Mouse (Mus musculus) spleen, adult 2 months (tissue): ENCODE measurements around the gene Ndnf. TPM values are rescaled to one million over a fixed set of nuclear protein-coding genes. Genes with fewer than 3 reads are reported as not detected.

Experiments used
- DNase-seq, 2 experiments: peaks; one replicate each; pipeline versions ENCODE4 v3.0.0 to v3.0.0-alpha.2; 2012 to 2021; ENCODE audit warnings: low spot score in 2 of 2, low read depth in 1 of 2
- H3K27ac ChIP-seq: fragments of 200-500 bp; 2 replicates; pipeline ENCODE4 v1.5.1; 2012; ENCODE audit warnings: low read length, inconsistent platforms; ENCODE audit not compliant: insufficient read depth
- H3K27me3 ChIP-seq: fragments of 200-500 bp; 2 replicates; pipeline ENCODE4 v1.6.1; 2012; ENCODE audit warnings: mild to moderate bottlenecking, moderate library complexity, low read length, inconsistent platforms; ENCODE audit not compliant: control insufficient read depth, insufficient read depth
- H3K36me3 ChIP-seq: fragments of 200-500 bp; 2 replicates; pipeline ENCODE4 v1.6.1; 2012; ENCODE audit warnings: mild to moderate bottlenecking, low read length, inconsistent platforms; ENCODE audit not compliant: control insufficient read depth, insufficient read depth
- H3K4me1 ChIP-seq: fragments of 200-500 bp; 2 replicates; pipeline ENCODE4 v1.6.1; 2011; ENCODE audit warnings: inconsistent platforms; ENCODE audit not compliant: control insufficient read depth, insufficient read depth, insufficient read length
- H3K4me3 ChIP-seq: fragments of 200-500 bp; 2 replicates; pipeline ENCODE4 v1.5.1; 2011; ENCODE audit warnings: mild to moderate bottlenecking, inconsistent platforms; ENCODE audit not compliant: insufficient read depth, insufficient read length; ENCODE audit errors: extremely low read depth
- CTCF ChIP-seq: fragments of 200-500 bp; IDR thresholded peaks from 2 replicates; pipeline ENCODE4 v1.5.1; 2011; ENCODE audit warnings: mild to moderate bottlenecking, inconsistent platforms; ENCODE audit not compliant: insufficient read depth, insufficient read length, insufficient replicate concordance; ENCODE audit errors: extremely low read depth
- POLR2A ChIP-seq: fragments of 200-500 bp; IDR thresholded peaks from 2 replicates; pipeline ENCODE4 v1.6.1; 2011; ENCODE audit warnings: low read depth, low read length, inconsistent platforms
- WGBS: fragments of 180-500 bp; shearing (Covaris S2); methylation state at CpG from one replicate; pipeline ENCODE4 v1.1.7; 2018; 5-methylcytosine and 5-hydroxymethylcytosine counted together
- polyA plus RNA-seq: library from polyadenylated mRNA; depleted of rRNA; stranded (reverse); fragments of >200 nt; gene quantifications from 2 replicates; pipeline ENCODE4 v1.2.3, GENCODE M21; 2012

Ndnf gene
- polyA plus RNA-seq, 1 experiment: 0.21 TPM

- Histone ChIP-seq H3K27ac (no peak overlapping the region), H3K36me3 (no peaks in the 10 kb centered on the region), H3K4me1 (peaks cover 16% of the 10 kb centered on the region; the same call in 1 of the 2 replicates), H3K27me3 (peaks cover 20% of the 10 kb centered on the region), H3K4me3 (peak overlapping the region; percentile 63)
- 35% methylated on average over 20 of the region's 21 CpGs for WGBS
- no peak for TF ChIP-seq CTCF
- TF ChIP-seq POLR2A: no peak
- DNase-seq: no peak
Observed at GRCm38 (mm10) chr6:65670981-65671411, 394 bp upstream of the Ndnf start.

GRCm38 (mm10) chr6:65672131-65673031, 991 bp downstream of the Ndnf start:
- Histone ChIP-seq H3K36me3 (no peaks in the 10 kb centered on the region), H3K27ac (no peak overlapping the region), H3K4me3 (peak overlapping the region; percentile 63), H3K4me1 (peaks cover 16% of the 10 kb centered on the region; the same call in 1 of the 2 replicates), H3K27me3 (peaks cover 20% of the 10 kb centered on the region)
- TF ChIP-seq POLR2A (no peak), CTCF (no peak)
- WGBS: 2% methylated on average over 57 of the region's 57 CpGs
- no peak for DNase-seq

DNA sequence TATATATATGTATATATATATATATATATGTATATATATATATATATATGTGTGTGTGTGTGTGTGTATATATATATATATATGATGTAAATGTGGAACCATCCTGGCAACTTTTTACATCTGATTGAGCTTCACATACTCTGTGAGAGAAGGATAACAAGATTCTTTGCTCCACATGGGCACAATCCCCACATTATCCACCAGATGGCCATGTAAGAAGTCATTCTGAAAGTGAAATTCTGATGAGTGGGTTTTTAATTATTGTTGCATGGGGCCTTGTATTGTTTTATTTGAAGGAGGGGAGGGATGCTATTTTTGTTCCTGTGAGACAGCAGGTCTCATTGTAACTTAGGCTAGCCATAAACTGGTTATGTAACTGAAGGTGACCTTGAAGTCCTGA, 22.5 kb downstream of the Ndnf start:
- Histone ChIP-seq H3K4me1 (no peaks in the 10 kb centered on the region), H3K36me3 (no peaks in the 10 kb centered on the region), H3K27me3 (no peaks in the 10 kb centered on the region), H3K27ac (no peak overlapping the region), H3K4me3 (no peak overlapping the region)
- no peak for DNase-seq
- TF ChIP-seq POLR2A: no peak
- no peak for TF ChIP-seq CTCF

GRCm38 (mm10) chr6:65720676-65721075, 49.3 kb downstream of the Ndnf start:
- no peak overlapping the region for H3K4me3 ChIP-seq
- no peaks in the 10 kb centered on the region for H3K4me1 ChIP-seq
- TF ChIP-seq CTCF (no peak), POLR2A (no peak)
- DNase-seq: no peak
- no peak overlapping the region for H3K27ac ChIP-seq
- no peaks in the 10 kb centered on the region for H3K36me3 ChIP-seq
- no peaks in the 10 kb centered on the region for H3K27me3 ChIP-seq
- 72% methylated on average over 1 of the region's 1 CpGs for WGBS

GRCm38 (mm10) chr6:65725677-65726076, 54.3 kb downstream of the Ndnf start:
- H3K4me3 ChIP-seq: no peak overlapping the region
- 82% methylated on average over 2 of the region's 2 CpGs for WGBS

DNA sequence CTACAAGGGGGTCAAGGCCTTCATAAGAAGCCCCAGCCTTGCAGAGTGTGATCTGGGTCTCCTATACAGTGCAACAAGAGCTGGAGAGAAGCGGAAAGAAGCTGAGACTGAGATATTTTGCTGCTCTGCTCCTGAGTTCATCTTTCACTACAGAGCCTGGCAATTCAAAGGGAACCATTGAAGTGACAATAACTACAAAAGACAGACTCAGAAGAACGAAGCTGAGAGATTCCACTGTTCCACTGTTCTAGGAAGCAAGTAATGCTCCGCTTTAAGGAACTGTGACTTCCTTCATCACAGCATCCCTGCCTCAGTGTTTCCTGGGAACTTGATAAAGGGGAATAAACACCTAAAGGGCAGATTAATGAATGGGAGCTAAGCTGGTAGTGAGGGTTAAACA, 56.9 kb downstream of the Ndnf start:
- Histone ChIP-seq H3K4me3 (no peak overlapping the region), H3K27ac (no peak overlapping the region), H3K27me3 (no peaks in the 10 kb centered on the region), H3K4me1 (no peaks in the 10 kb centered on the region), H3K36me3 (no peaks in the 10 kb centered on the region)
- TF ChIP-seq CTCF: no peak
- no peak for DNase-seq
- 86% methylated on average over 3 of the region's 3 CpGs for WGBS

More at GRCm38 (mm10) chr6:65725677-65726076, 54.3 kb downstream of the Ndnf start:
- H3K27me3 ChIP-seq: no peaks in the 10 kb centered on the region
- no peak overlapping the region for H3K27ac ChIP-seq
- no peak for TF ChIP-seq CTCF
- no peak for TF ChIP-seq POLR2A
- no peaks in the 10 kb centered on the region for H3K4me1 ChIP-seq
- H3K36me3 ChIP-seq: no peaks in the 10 kb centered on the region
- no peak for DNase-seq

DNA sequence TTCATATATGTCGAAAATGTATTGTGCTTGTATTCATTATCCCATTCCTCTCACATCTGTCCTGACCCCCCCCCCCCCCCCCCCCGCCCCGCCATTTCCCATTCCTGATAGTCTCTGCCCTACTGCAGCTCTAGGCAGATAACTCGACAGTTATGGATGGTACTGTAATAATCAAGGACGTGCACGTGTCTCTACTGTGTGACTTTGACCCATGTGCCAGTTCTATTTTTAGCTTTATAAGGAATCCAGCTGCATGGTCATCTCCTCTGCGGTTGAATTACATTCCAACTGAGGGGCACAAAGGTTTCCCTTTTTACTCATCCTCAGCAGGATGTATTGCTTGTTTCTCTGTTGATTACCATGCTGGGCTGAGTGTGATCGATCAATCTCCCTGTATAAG, 68.1 kb downstream of the Ndnf start:
- no peak for TF ChIP-seq CTCF
- no peak for TF ChIP-seq POLR2A
- Histone ChIP-seq H3K36me3 (no peaks in the 10 kb centered on the region), H3K4me1 (no peaks in the 10 kb centered on the region), H3K4me3 (no peak overlapping the region), H3K27ac (no peak overlapping the region), H3K27me3 (no peaks in the 10 kb centered on the region)
- no peak for DNase-seq
- WGBS: 79% methylated on average over 7 of the region's 8 CpGs
